Mouse (Mus musculus): Measurements from ENCODE around the gene Psmd9. TPM values are rescaled to one million over a fixed set of nuclear protein-coding genes. Genes with fewer than 3 reads are reported as not detected.

Gene Psmd9
- polyA plus RNA-seq, 1 experiment: 30.6 TPM

DNA sequence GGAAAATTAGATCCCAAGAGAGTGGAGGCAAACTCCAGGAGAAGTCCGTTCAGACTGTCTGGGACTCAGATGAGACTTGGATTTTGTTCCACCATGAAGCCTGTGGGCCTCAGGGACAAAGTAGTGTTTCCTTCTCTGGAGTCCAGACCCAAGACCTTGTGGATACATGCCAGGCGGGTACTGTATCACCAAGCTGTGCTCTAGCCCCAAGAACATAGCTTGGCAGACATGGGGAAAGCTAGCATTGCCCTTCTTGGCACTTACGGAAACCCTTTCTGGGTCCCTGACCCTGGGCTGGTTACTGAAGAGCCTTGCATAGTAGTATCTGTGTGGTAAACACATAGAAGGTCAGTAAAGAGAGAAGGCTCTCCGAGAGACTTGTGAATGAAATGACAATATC, 9.8 kb upstream of the Psmd9 start:
- TF ChIP-seq POLR2A (IDR thresholded peaks at IDR 0.05; ENCODE audit: insufficient read length, low read depth) (no peak), E2F4 (IDR thresholded peaks at IDR 0.05; ENCODE audit: insufficient read depth) (no peak), MYOG (IDR thresholded peaks at IDR 0.05; ENCODE audit: control insufficient read depth in 1 of 3, insufficient read depth in 1 of 3, insufficient read length in 2 of 3, low read depth in 2 of 3) (no peak), CEBPB (IDR thresholded peaks at IDR 0.05; ENCODE audit: insufficient read depth, poor library complexity, severe bottlenecking) (no peak), MYOD1 (IDR thresholded peaks at IDR 0.05; ENCODE audit: control insufficient read depth in 1 of 3, insufficient read length in 2 of 3, low read depth in 2 of 3) (no peak), MAX (IDR thresholded peaks at IDR 0.05; ENCODE audit: low read depth) (no peak)
- H3K27me3 ChIP-seq (ENCODE audit: control insufficient read depth, insufficient read depth, insufficient read length): no peaks in the 10 kb centered on the region

DNA sequence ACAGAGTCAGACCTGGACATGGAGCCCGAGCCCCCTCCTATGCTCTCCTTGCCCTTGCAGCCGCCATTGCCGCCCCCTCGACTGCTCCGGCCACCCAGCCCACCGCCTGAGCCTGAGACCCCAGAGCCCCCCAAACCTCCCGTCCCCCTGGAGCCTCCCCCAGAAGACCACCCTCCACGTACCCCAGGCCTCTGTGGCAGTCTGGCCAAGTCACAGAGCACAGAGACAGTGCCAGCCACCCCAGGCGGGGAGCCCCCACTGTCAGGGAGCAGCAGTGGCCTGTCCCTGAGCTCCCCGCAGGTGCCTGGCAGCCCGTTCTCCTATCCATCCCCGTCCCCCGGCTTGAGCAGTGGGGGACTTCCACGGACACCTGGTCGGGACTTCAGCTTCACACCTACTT, 9.3 kb upstream of the Psmd9 start:
- no peak overlapping the region for H3K4me3 ChIP-seq
- H3K27me3 ChIP-seq (ENCODE audit: control insufficient read depth, insufficient read depth, insufficient read length): no peaks in the 10 kb centered on the region
- peaks cover 22% of the 10 kb centered on the region for H3K36me3 ChIP-seq (ENCODE audit: control insufficient read depth, insufficient read depth)
- H3K79me2 ChIP-seq (ENCODE audit: control insufficient read depth, insufficient read depth): no peaks in the 10 kb centered on the region
- H3K4me2 ChIP-seq (ENCODE audit: low read depth): no peak overlapping the region
- no peak for TF ChIP-seq MYOG (IDR thresholded peaks at IDR 0.05; ENCODE audit: control insufficient read depth in 1 of 3, insufficient read depth in 1 of 3, insufficient read length in 2 of 3, low read depth in 2 of 3)
- TF ChIP-seq TCF12 (IDR thresholded peaks at IDR 0.05; ENCODE audit: insufficient read depth, poor library complexity, severe bottlenecking): no peak
- TF ChIP-seq POLR2AphosphoS2 (IDR thresholded peaks at IDR 0.05; ENCODE audit: insufficient read length, low read depth): no peak
- TF ChIP-seq USF1 (IDR thresholded peaks at IDR 0.05; ENCODE audit: low read depth): no peak
- no peak for TF ChIP-seq TCF3 (IDR thresholded peaks at IDR 0.05; ENCODE audit: insufficient read length, low read depth)
- TF ChIP-seq REST (IDR thresholded peaks at IDR 0.05; ENCODE audit: insufficient read depth, insufficient read length): no peak
- no peak for TF ChIP-seq CEBPB (IDR thresholded peaks at IDR 0.05; ENCODE audit: insufficient read depth, poor library complexity, severe bottlenecking)
- TF ChIP-seq SRF (IDR thresholded peaks at IDR 0.05; ENCODE audit: control insufficient read depth, insufficient read length, low read depth): no peak
- TF ChIP-seq MYOD1 (IDR thresholded peaks at IDR 0.05; ENCODE audit: control insufficient read depth in 1 of 3, insufficient read length in 2 of 3, low read depth in 2 of 3): no peak
- TF ChIP-seq E2F4 (IDR thresholded peaks at IDR 0.05; ENCODE audit: insufficient read depth): no peak
- no peak for TF ChIP-seq MAX (IDR thresholded peaks at IDR 0.05; ENCODE audit: low read depth)
- no peak for TF ChIP-seq POLR2A (IDR thresholded peaks at IDR 0.05; ENCODE audit: insufficient read length, low read depth)
- no peak overlapping the region for H3ac ChIP-seq (ENCODE audit: control insufficient read depth, insufficient read length)

More for the DNA sequence above, 9.8 kb upstream of the Psmd9 start:
- Histone ChIP-seq H3K36me3 (ENCODE audit: control insufficient read depth, insufficient read depth) (peaks cover 26% of the 10 kb centered on the region), H3K4me3 (no peak overlapping the region), H3K79me2 (ENCODE audit: control insufficient read depth, insufficient read depth) (no peaks in the 10 kb centered on the region), H3K4me2 (ENCODE audit: low read depth) (no peak overlapping the region), H3ac (ENCODE audit: control insufficient read depth, insufficient read length) (no peak overlapping the region)

DNA sequence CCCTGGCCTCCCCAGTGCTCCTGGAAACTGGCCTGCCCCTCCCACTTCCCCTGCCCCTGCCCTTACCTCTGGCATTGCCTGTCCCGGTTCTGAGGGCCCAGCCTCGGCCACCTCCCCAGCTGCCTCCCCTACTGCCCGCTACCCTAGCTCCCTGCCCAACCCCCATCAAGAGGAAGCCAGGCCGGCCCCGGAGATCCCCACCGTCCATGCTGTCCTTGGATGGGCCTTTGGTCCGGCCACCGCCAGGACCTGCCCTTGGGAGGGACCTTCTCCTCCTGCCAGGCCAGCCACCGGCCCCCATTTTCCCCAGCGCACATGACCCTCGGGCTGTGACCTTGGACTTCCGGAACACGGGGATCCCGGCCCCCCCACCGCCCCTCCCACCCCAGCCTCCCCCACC, 8.9 kb upstream of the Psmd9 start:
- Histone ChIP-seq H3K4me3 (no peak overlapping the region), H3K36me3 (ENCODE audit: control insufficient read depth, insufficient read depth) (peaks cover 22% of the 10 kb centered on the region), H3ac (ENCODE audit: control insufficient read depth, insufficient read length) (no peak overlapping the region), H3K4me2 (ENCODE audit: low read depth) (no peak overlapping the region), H3K27me3 (ENCODE audit: control insufficient read depth, insufficient read depth, insufficient read length) (no peaks in the 10 kb centered on the region), H3K79me2 (ENCODE audit: control insufficient read depth, insufficient read depth) (no peaks in the 10 kb centered on the region)
- TF ChIP-seq TCF12 (IDR thresholded peaks at IDR 0.05; ENCODE audit: insufficient read depth, poor library complexity, severe bottlenecking) (no peak), MYOD1 (IDR thresholded peaks at IDR 0.05; ENCODE audit: control insufficient read depth in 1 of 3, insufficient read length in 2 of 3, low read depth in 2 of 3) (no peak), REST (IDR thresholded peaks at IDR 0.05; ENCODE audit: insufficient read depth, insufficient read length) (no peak), TCF3 (IDR thresholded peaks at IDR 0.05; ENCODE audit: insufficient read length, low read depth) (no peak), E2F4 (IDR thresholded peaks at IDR 0.05; ENCODE audit: insufficient read depth) (no peak), POLR2A (IDR thresholded peaks at IDR 0.05; ENCODE audit: insufficient read length, low read depth) (no peak), MYOG (IDR thresholded peaks at IDR 0.05; ENCODE audit: control insufficient read depth in 1 of 3, insufficient read depth in 1 of 3, insufficient read length in 2 of 3, low read depth in 2 of 3) (no peak), POLR2AphosphoS2 (IDR thresholded peaks at IDR 0.05; ENCODE audit: insufficient read length, low read depth) (no peak), CEBPB (IDR thresholded peaks at IDR 0.05; ENCODE audit: insufficient read depth, poor library complexity, severe bottlenecking) (no peak), SRF (IDR thresholded peaks at IDR 0.05; ENCODE audit: control insufficient read depth, insufficient read length, low read depth) (no peak), USF1 (IDR thresholded peaks at IDR 0.05; ENCODE audit: low read depth) (no peak), MAX (IDR thresholded peaks at IDR 0.05; ENCODE audit: low read depth) (no peak)

DNA sequence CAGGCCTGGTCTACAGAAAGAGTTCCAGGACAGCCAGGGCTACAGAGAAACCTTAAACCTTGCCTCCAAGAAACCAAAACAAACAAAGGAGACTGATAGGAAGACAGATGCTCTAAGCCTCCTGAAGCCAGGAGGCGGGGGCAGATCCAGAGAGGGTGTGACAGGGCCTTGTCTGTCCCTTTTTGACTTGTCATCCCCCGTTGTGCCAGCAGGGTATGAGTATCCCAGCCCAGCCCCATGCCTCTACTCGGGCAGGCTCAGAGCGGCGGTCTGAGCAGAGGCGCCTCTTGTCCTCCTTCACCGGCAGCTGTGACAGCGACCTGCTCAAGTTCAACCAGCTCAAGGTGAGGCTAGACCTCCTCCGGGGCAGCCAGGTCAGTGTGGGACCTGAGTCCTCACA, 6.3 kb upstream of the Psmd9 start:
- H3K36me3 ChIP-seq (ENCODE audit: control insufficient read depth, insufficient read depth): peaks cover 25% of the 10 kb centered on the region
- TF ChIP-seq POLR2AphosphoS2 (IDR thresholded peaks at IDR 0.05; ENCODE audit: insufficient read length, low read depth): no peak
- no peak for TF ChIP-seq E2F4 (IDR thresholded peaks at IDR 0.05; ENCODE audit: insufficient read depth)
- TF ChIP-seq CEBPB (IDR thresholded peaks at IDR 0.05; ENCODE audit: insufficient read depth, poor library complexity, severe bottlenecking): no peak
- TF ChIP-seq MYOD1 (IDR thresholded peaks at IDR 0.05; ENCODE audit: control insufficient read depth in 1 of 3, insufficient read length in 2 of 3, low read depth in 2 of 3): no peak
- no peak for TF ChIP-seq USF1 (IDR thresholded peaks at IDR 0.05; ENCODE audit: low read depth)
- TF ChIP-seq REST (IDR thresholded peaks at IDR 0.05; ENCODE audit: insufficient read depth, insufficient read length): no peak
- no peak for TF ChIP-seq SRF (IDR thresholded peaks at IDR 0.05; ENCODE audit: control insufficient read depth, insufficient read length, low read depth)
- no peak for TF ChIP-seq MYOG (IDR thresholded peaks at IDR 0.05; ENCODE audit: control insufficient read depth in 1 of 3, insufficient read depth in 1 of 3, insufficient read length in 2 of 3, low read depth in 2 of 3)
- no peak for TF ChIP-seq TCF3 (IDR thresholded peaks at IDR 0.05; ENCODE audit: insufficient read length, low read depth)
- no peak for TF ChIP-seq TCF12 (IDR thresholded peaks at IDR 0.05; ENCODE audit: insufficient read depth, poor library complexity, severe bottlenecking)
- no peak for TF ChIP-seq POLR2A (IDR thresholded peaks at IDR 0.05; ENCODE audit: insufficient read length, low read depth)
- no peak for TF ChIP-seq MAX (IDR thresholded peaks at IDR 0.05; ENCODE audit: low read depth)
- no peak overlapping the region for H3ac ChIP-seq (ENCODE audit: control insufficient read depth, insufficient read length)
- H3K79me2 ChIP-seq (ENCODE audit: control insufficient read depth, insufficient read depth): no peaks in the 10 kb centered on the region
- H3K4me3 ChIP-seq: no peak overlapping the region
- no peaks in the 10 kb centered on the region for H3K27me3 ChIP-seq (ENCODE audit: control insufficient read depth, insufficient read depth, insufficient read length)
- H3K4me2 ChIP-seq (ENCODE audit: low read depth): no peak overlapping the region
